Mouse (Mus musculus) MEL (cell line): ENCODE results near the gene Cgref1. TPM values are rescaled to one million over a fixed set of nuclear protein-coding genes. Genes with fewer than 3 reads are reported as not detected.
A peak's percentile ranks its signal among the peaks of the same experiment; 100 is the strongest.

Experiments used
- DNase-seq: peaks from one replicate; pipeline ENCODE4 v3.0.0; 2011; ENCODE audit warnings: low read depth, low spot score
- H3K27ac ChIP-seq: 2 replicates; pipeline ENCODE4 v1.5.1; 2012; ENCODE audit warnings: low read depth, mild to moderate bottlenecking, control low read depth, low read length, moderate library complexity; ENCODE audit not compliant: control insufficient read depth
- H3K27me3 ChIP-seq, 2 experiments: fragments of 150-350 bp in 1 of 2; sonication (generic) in 1 of 2; 2 replicates each; pipeline ENCODE4 v1.6.1; 2012; ENCODE audit warnings: low read length in 2 of 2, mild to moderate bottlenecking in 2 of 2, improper control_type of control experiment in 1 of 2, moderate library complexity in 1 of 2; ENCODE audit not compliant: insufficient read depth in 2 of 2, control insufficient read depth in 1 of 2
- H3K36me3 ChIP-seq, 2 experiments: 2 replicates each; pipeline ENCODE4 v1.6.1; 2012 to 2014; ENCODE audit warnings: low read length in 2 of 2, improper control_type of control experiment in 1 of 2, inconsistent platforms in 1 of 2, mild to moderate bottlenecking in 1 of 2; ENCODE audit not compliant: insufficient read depth in 2 of 2, control insufficient read depth in 1 of 2
- H3K4me1 ChIP-seq, 2 experiments: fragments of 150-350 bp in 1 of 2; sonication (generic) in 1 of 2; 2 replicates each; pipeline ENCODE4 v1.6.1; 2012; ENCODE audit warnings: low read length in 2 of 2, improper control_type of control experiment in 1 of 2, mild to moderate bottlenecking in 1 of 2; ENCODE audit not compliant: insufficient read depth in 2 of 2, control insufficient read depth in 1 of 2
- H3K4me3 ChIP-seq, 2 experiments: fragments of 150-350 bp in 1 of 2; sonication (generic) in 1 of 2; 2 replicates each; pipeline ENCODE4 v1.5.1; 2012; ENCODE audit warnings: low read depth in 2 of 2, low read length in 2 of 2, mild to moderate bottlenecking in 2 of 2, moderate library complexity in 2 of 2, control low read depth in 1 of 2, improper control_type of control experiment in 1 of 2; ENCODE audit not compliant: control insufficient read depth in 1 of 2, insufficient read depth in 1 of 2
- H3K79me2 ChIP-seq: 2 replicates; pipeline ENCODE4 v1.6.1; 2012; ENCODE audit warnings: mild to moderate bottlenecking, low read length, moderate library complexity; ENCODE audit not compliant: control insufficient read depth, poor library complexity, insufficient read depth
- H3K9ac ChIP-seq: 2 replicates; pipeline ENCODE4 v1.6.1; 2012; ENCODE audit warnings: low read depth, mild to moderate bottlenecking, control low read depth, low read length, moderate library complexity; ENCODE audit not compliant: control insufficient read depth, poor library complexity, severe bottlenecking
- H3K9me3 ChIP-seq: fragments of 150-350 bp; sonication (generic); replicated peaks from 2 replicates; pipeline ENCODE4 v1.6.1; 2012; ENCODE audit warnings: mild to moderate bottlenecking, low read length, improper control_type of control experiment, moderate library complexity; ENCODE audit not compliant: insufficient read depth
- CHD1 ChIP-seq: IDR thresholded peaks from 2 replicates; pipeline ENCODE4 v1.6.1; 2012; ENCODE audit warnings: low read depth, mild to moderate bottlenecking, inconsistent platforms, low read length, improper control_type of control experiment
- CHD2 ChIP-seq: IDR thresholded peaks from 2 replicates; pipeline ENCODE4 v1.6.1; 2011; ENCODE audit warnings: low read length, improper control_type of control experiment
- CTCF ChIP-seq, 3 experiments: IDR thresholded peaks in 2 of 3; conservative IDR thresholded peaks in 1 of 3; 2 replicates each; pipeline ENCODE4 v1.5.1; 2011 to 2012; ENCODE audit warnings: low read length in 3 of 3, low read depth in 2 of 3, mild to moderate bottlenecking in 2 of 3, improper control_type of control experiment in 1 of 3, inconsistent platforms in 1 of 3, mixed read lengths in 1 of 3, moderate library complexity in 1 of 3; ENCODE audit not compliant: control insufficient read depth in 1 of 3, insufficient read depth in 1 of 3, poor library complexity in 1 of 3, severe bottlenecking in 1 of 3
- ETS1 ChIP-seq: IDR thresholded peaks from 2 replicates; pipeline ENCODE4 v1.6.1; 2012; ENCODE audit warnings: low read depth, mild to moderate bottlenecking, inconsistent platforms, low read length, improper control_type of control experiment, moderate library complexity
- GABPA ChIP-seq: IDR thresholded peaks from 2 replicates; pipeline ENCODE4 v1.6.1; 2012; ENCODE audit warnings: low read depth, mild to moderate bottlenecking, inconsistent platforms, low read length, improper control_type of control experiment, moderate library complexity
- KAT2A ChIP-seq: conservative IDR thresholded peaks from 2 replicates; pipeline ENCODE4 v1.6.1; 2012; ENCODE audit warnings: low read depth, low read length, improper control_type of control experiment, inconsistent platforms
- MAX ChIP-seq: IDR thresholded peaks from 2 replicates; pipeline ENCODE4 v1.6.1; 2011; ENCODE audit warnings: low read length, improper control_type of control experiment
- MYB ChIP-seq: IDR thresholded peaks from 2 replicates; pipeline ENCODE4 v1.6.1; 2011; ENCODE audit warnings: mild to moderate bottlenecking, low read depth, low read length, improper control_type of control experiment
- MYC ChIP-seq: IDR thresholded peaks from 2 replicates; pipeline ENCODE4 v1.6.1; 2011; ENCODE audit warnings: low read depth, mild to moderate bottlenecking, low read length, improper control_type of control experiment, moderate library complexity
- NELFE ChIP-seq: IDR thresholded peaks from 2 replicates; pipeline ENCODE4 v1.6.1; 2011; ENCODE audit warnings: low read depth, low read length, improper control_type of control experiment
- NRF1 ChIP-seq: IDR thresholded peaks from 2 replicates; pipeline ENCODE4 v1.6.1; 2014; ENCODE audit warnings: low read depth, mild to moderate bottlenecking, inconsistent platforms, low read length, improper control_type of control experiment, moderate library complexity; ENCODE audit not compliant: poor library complexity, insufficient read depth, severe bottlenecking
- POLR2A ChIP-seq, 2 experiments: IDR thresholded peaks; 2 replicates each; pipeline ENCODE4 v1.6.1; 2011 to 2012; ENCODE audit warnings: low read length in 2 of 2, mild to moderate bottlenecking in 2 of 2, control low read depth in 1 of 2, improper control_type of control experiment in 1 of 2, low read depth in 1 of 2, moderate library complexity in 1 of 2; ENCODE audit not compliant: control insufficient read depth in 1 of 2, insufficient read depth in 1 of 2, poor library complexity in 1 of 2
- RCOR1 ChIP-seq: IDR thresholded peaks from 2 replicates; pipeline ENCODE4 v1.6.1; 2012; ENCODE audit warnings: low read depth, mild to moderate bottlenecking, inconsistent platforms, low read length, improper control_type of control experiment
- UBTF ChIP-seq: IDR thresholded peaks from 2 replicates; pipeline ENCODE4 v1.6.1; 2012; ENCODE audit warnings: low read depth, mild to moderate bottlenecking, inconsistent platforms, low read length, improper control_type of control experiment, moderate library complexity, borderline replicate concordance; ENCODE audit not compliant: insufficient read depth
- USF2 ChIP-seq, 2 experiments: IDR thresholded peaks; 2 replicates each; pipeline ENCODE4 v1.6.1; 2011 to 2012; ENCODE audit warnings: improper control_type of control experiment in 2 of 2, low read length in 2 of 2, borderline replicate concordance in 1 of 2, inconsistent platforms in 1 of 2, low read depth in 1 of 2, mild to moderate bottlenecking in 1 of 2; ENCODE audit not compliant: insufficient read depth in 1 of 2
- ZKSCAN1 ChIP-seq: IDR thresholded peaks from 2 replicates; pipeline ENCODE4 v1.6.1; 2012; ENCODE audit warnings: low read depth, mild to moderate bottlenecking, inconsistent platforms, low read length, improper control_type of control experiment, moderate library complexity
- ZMIZ1 ChIP-seq: IDR thresholded peaks from 2 replicates; pipeline ENCODE4 v1.6.1; 2012; ENCODE audit warnings: low read depth, mild to moderate bottlenecking, inconsistent platforms, low read length, improper control_type of control experiment, moderate library complexity
- polyA plus RNA-seq, 2 experiments: library from polyadenylated mRNA; stranded (reverse) in 1 of 2; unstranded in 1 of 2; fragments of >175 nt in 1 of 2; fragments of >200 nt in 1 of 2; gene quantifications; 2 replicates each; pipeline versions ENCODE4 v1.2.1 to v1.2.4; 2012; ENCODE audit warnings: low replicate concordance in 2 of 2, low read depth in 1 of 2; ENCODE audit not compliant: insufficient read length in 2 of 2, insufficient read depth in 1 of 2, missing spikeins in 1 of 2
- total RNA-seq: library from RNA; depleted of rRNA; stranded (reverse); fragments of 300-350 nt; gene quantifications from 2 replicates; pipeline ENCODE4 v1.2.3, GENCODE M21; 2012

Gene Cgref1
- total and polyA plus RNA-seq, 3 experiments = 1.4 TPM; not detected in 2

DNA sequence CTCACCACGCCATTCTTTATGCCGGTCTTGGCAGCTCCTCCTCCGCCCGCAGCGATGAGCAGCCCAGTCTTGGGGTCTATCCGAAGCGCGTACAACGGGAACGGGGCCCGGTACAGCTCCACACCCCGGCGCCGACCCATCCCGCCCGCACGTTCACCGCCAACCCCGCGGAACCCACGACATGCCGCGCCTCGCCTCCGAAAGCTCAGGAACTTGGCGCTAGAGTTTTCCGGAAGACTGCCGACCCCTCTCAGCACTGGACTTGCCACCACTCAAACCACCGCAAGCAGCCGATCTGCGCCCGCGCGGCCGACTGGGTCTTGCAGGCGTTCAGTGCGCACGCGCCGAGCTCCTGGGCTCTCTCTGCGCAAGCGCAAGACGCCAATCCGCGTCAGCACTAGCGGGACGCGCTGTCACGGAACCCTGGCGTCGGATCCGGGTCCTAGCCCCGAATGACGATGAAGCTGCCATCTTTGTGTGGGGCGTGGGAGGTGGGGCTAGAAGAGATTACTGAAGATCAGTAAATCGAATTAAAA is 14.6 kb upstream of the Cgref1 start, which contains the start of gene Preb (continued):
- TF ChIP-seq NELFE (peak; percentile 99), POLR2A (IDR thresholded peaks at IDR 0.05; ENCODE audit: control insufficient read depth in 1 of 2, insufficient read depth in 1 of 2, low read depth in 1 of 2, low read length in 2 of 2, poor library complexity in 1 of 2) (peak; percentile 90 to 97), MYC (0 out of 2 replicates have a peak, but pooled peaks have one; percentile 42), UBTF (no peak), GABPA (no peak), MAX (no peak), KAT2A (peak; percentile 93), ZKSCAN1 (no peak), CHD2 (no peak)

DNA sequence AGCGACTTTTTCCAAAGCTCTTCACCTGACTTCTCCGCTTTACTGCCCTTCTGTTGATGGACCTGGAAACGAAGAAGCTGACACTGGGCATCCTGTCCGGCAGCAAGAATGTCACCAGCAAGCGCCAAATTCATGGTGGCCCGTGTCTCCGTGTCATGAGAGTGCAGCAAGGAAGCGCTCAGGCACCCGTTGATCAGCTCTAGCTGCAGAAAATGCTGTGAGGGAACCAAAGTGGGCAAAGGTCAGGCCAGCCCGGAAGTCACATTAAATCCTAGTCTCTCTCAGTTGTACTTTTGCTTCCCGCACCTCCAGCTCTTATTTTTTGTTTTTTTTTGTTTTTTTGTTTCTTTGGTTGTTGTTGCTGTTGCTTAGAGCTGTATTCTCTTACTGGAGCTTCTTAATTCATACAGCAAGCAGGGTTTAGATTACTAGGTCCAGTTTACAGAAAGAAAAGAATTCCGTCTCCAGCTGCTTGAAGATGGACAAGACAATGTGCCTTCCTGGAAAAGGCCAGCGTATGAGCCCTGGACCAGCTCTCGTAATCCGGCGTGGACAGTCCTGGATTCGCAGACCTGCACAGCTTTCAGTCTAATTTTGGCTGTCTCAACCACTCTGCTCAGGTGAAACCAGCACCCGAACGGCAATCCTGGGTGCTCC is 13.9 kb upstream of the Cgref1 start:
- TF ChIP-seq MYB (no peak), NRF1 (peak; percentile 18; the same call in 1 of the 2 replicates), CHD1 (peak; percentile 92; the same call in 1 of the 2 replicates)
- H3K4me1 ChIP-seq = peaks cover 5 to 32% of the 10 kb centered on the region in 2 experiments
- H3K9me3 ChIP-seq = no peaks in the 10 kb centered on the region
- H3K27me3 ChIP-seq = no peaks in the 10 kb centered on the region
- peak overlapping the region; percentile 94 for H3K9ac ChIP-seq
- DNase-seq = no peak
- peak overlapping the region; percentile 70 to 96 for H3K4me3 ChIP-seq
- H3K27ac ChIP-seq = no peak overlapping the region
- H3K79me2 ChIP-seq = peaks cover 25% of the 10 kb centered on the region
- peaks cover 4 to 31% of the 10 kb centered on the region in 2 experiments; a peak in 3 of 4 replicates for H3K36me3 ChIP-seq

DNA sequence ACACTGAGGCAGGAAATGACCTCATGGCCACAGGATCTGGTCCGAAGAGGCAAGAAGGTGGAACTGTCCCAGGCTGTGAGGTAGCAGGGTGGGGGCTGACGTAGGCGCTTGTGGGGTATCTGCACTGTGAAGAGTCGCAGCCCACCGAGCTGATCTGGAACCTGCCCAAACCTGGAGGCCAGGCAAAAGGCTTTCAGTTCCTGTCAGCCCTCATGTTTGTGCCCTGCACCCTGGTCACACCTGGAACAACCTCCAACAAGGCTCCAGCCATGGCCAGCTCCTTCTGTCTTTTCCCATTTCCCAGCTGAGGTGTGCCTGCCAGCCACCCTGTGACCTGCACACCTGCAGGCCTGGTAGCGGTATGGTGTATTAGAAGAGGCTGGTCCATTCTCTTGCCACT is 12.5 kb upstream of the Cgref1 start:
- H3K36me3 ChIP-seq = peaks cover 4 to 31% of the 10 kb centered on the region in 2 experiments; a peak in 3 of 4 replicates
- H3K4me3 ChIP-seq = no peak overlapping the region
- peaks cover 5 to 32% of the 10 kb centered on the region in 2 experiments for H3K4me1 ChIP-seq
- no peak overlapping the region for H3K9ac ChIP-seq
- no peak for TF ChIP-seq NELFE
- no peak for TF ChIP-seq CTCF (IDR thresholded peaks at IDR 0.05 in 2 of 3, conservative IDR thresholded peaks at IDR 0.05 in 1 of 3; ENCODE audit: control insufficient read depth in 1 of 3, insufficient read depth in 1 of 3, low read depth in 2 of 3, low read length in 3 of 3, poor library complexity in 1 of 3, severe bottlenecking in 1 of 3)
- TF ChIP-seq RCOR1 = no peak
- TF ChIP-seq UBTF = no peak
- no peak for TF ChIP-seq USF2 (IDR thresholded peaks at IDR 0.05; ENCODE audit: borderline replicate concordance in 1 of 2, insufficient read depth in 1 of 2, low read depth in 1 of 2, low read length in 2 of 2)
- no peak for TF ChIP-seq GABPA
- 0 out of 4 replicates have a peak, but pooled peaks of 1 of the 2 experiments have one; percentile 2 for TF ChIP-seq POLR2A (IDR thresholded peaks at IDR 0.05; ENCODE audit: control insufficient read depth in 1 of 2, insufficient read depth in 1 of 2, low read depth in 1 of 2, low read length in 2 of 2, poor library complexity in 1 of 2)
- TF ChIP-seq ETS1 = no peak
- no peak for TF ChIP-seq ZMIZ1
- H3K9me3 ChIP-seq = no peaks in the 10 kb centered on the region
- no peak for DNase-seq
- H3K79me2 ChIP-seq = peaks cover 25% of the 10 kb centered on the region
- no peak overlapping the region for H3K27ac ChIP-seq
- no peaks in the 10 kb centered on the region for H3K27me3 ChIP-seq
